Mouse (Mus musculus) spleen, adult 2 months (tissue): Measurements from ENCODE around the gene Agpat1.

ENCODE experiments used
- CTCF ChIP-seq: fragments of 200-500 bp; IDR thresholded peaks from 2 replicates; pipeline ENCODE4 v1.5.1; 2011; ENCODE audit warnings: mild to moderate bottlenecking, inconsistent platforms; ENCODE audit not compliant: insufficient read depth, insufficient read length, insufficient replicate concordance; ENCODE audit errors: extremely low read depth
- POLR2A ChIP-seq: fragments of 200-500 bp; IDR thresholded peaks from 2 replicates; pipeline ENCODE4 v1.6.1; 2011; ENCODE audit warnings: low read depth, low read length, inconsistent platforms

GRCm38 (mm10) chr17:34659897-34660214, 55.8 kb downstream of the Agpat1 start:
- TF ChIP-seq CTCF (no peak), POLR2A (no peak)
